Mouse (Mus musculus): ENCODE measurements around the gene Zfp870. TPM values are rescaled to one million over a fixed set of nuclear protein-coding genes. Genes with fewer than 3 reads are reported as not detected.
A peak's percentile ranks its signal among the peaks of the same experiment; 100 is the strongest.

The Zfp870 gene
- 6.1 and 11.1 TPM in 2 replicates for polyA plus RNA-seq (2014; fragmentation: Nextera tagmentation; extraction: Ambion mirVana)

- peak within 1 kb of the TSS; percentile 74 for H3K9ac ChIP-seq (replicated peaks; ENCODE audit: low read length)
- peak; percentile 98 for ATAC-seq (ENCODE audit: low FRiP score, low TSS enrichment)
- no peaks in the 10 kb centered on the region for H3K27me3 ChIP-seq (ENCODE audit: control insufficient read depth, insufficient read depth, low read length)
- DNase-seq, result peak; percentile 95
- H3K4me1 ChIP-seq (ENCODE audit: control insufficient read depth, insufficient read depth, low read length), result peaks cover 11% of the 10 kb centered on the region
- 9% methylated on average over 33 of the region's 33 CpGs for WGBS
- no peaks in the 10 kb centered on the region for H3K9me3 ChIP-seq (ENCODE audit: control insufficient read depth, low read length)
- peak within 1 kb of the TSS; percentile 83 for H3K27ac ChIP-seq (replicated peaks; ENCODE audit: low read depth, low read length)
- peak within 1 kb of the TSS; percentile 84 for H3K4me2 ChIP-seq (ENCODE audit: low read length)
- H3K36me3 ChIP-seq (ENCODE audit: control insufficient read depth, insufficient read depth, low read length), result no peaks in the 10 kb centered on the region
- peak within 1 kb of the TSS; percentile 76 for H3K4me3 ChIP-seq (replicated peaks; ENCODE audit: low read depth, low read length)
Observed at GRCm38 (mm10) chr17:32891239-32892180, at the start of gene Zfp870. TSS of gene Zfp870 (minus strand) at chr17:32891642.

GRCm38 (mm10) chr17:32939831-32940230 is 48.4 kb upstream of the Zfp870 start:
- no peaks in the 10 kb centered on the region for H3K4me1 ChIP-seq (ENCODE audit: control insufficient read depth, insufficient read depth, low read length)
- no peak overlapping the region for H3K4me3 ChIP-seq (replicated peaks; ENCODE audit: low read depth, low read length)
- ATAC-seq (ENCODE audit: low FRiP score, low TSS enrichment) (no peak), DNase-seq (no peak)
- no peak overlapping the region for H3K9ac ChIP-seq (replicated peaks; ENCODE audit: low read length)
- H3K4me2 ChIP-seq (ENCODE audit: low read length), result no peak overlapping the region
- 85% methylated on average over 4 of the region's 4 CpGs for WGBS
- no peaks in the 10 kb centered on the region for H3K9me3 ChIP-seq (ENCODE audit: control insufficient read depth, low read length)
- no peaks in the 10 kb centered on the region for H3K27me3 ChIP-seq (ENCODE audit: control insufficient read depth, insufficient read depth, low read length)
- no peaks in the 10 kb centered on the region for H3K36me3 ChIP-seq (ENCODE audit: control insufficient read depth, insufficient read depth, low read length)
- H3K27ac ChIP-seq (replicated peaks; ENCODE audit: low read depth, low read length), result no peak overlapping the region

- no peak overlapping the region for H3K9ac ChIP-seq (replicated peaks; ENCODE audit: low read length)
- H3K4me1 ChIP-seq (ENCODE audit: control insufficient read depth, insufficient read depth, low read length), result peaks cover 3% of the 10 kb centered on the region; the same call in 1 of the 2 replicates
- H3K27ac ChIP-seq (replicated peaks; ENCODE audit: low read depth, low read length), result no peak overlapping the region
- H3K27me3 ChIP-seq (ENCODE audit: control insufficient read depth, insufficient read depth, low read length), result no peaks in the 10 kb centered on the region
- ATAC-seq (ENCODE audit: low FRiP score, low TSS enrichment) (no peak), DNase-seq (no peak)
- no peaks in the 10 kb centered on the region for H3K9me3 ChIP-seq (ENCODE audit: control insufficient read depth, low read length)
- H3K4me2 ChIP-seq (ENCODE audit: low read length), result no peak overlapping the region
- 83% methylated on average over 5 of the region's 5 CpGs for WGBS
- H3K4me3 ChIP-seq (replicated peaks; ENCODE audit: low read depth, low read length), result no peak overlapping the region
- no peaks in the 10 kb centered on the region for H3K36me3 ChIP-seq (ENCODE audit: control insufficient read depth, insufficient read depth, low read length)
Observed at GRCm38 (mm10) chr17:32927803-32928202, 36.4 kb upstream of the Zfp870 start.

GRCm38 (mm10) chr17:32924658-32925312 is 33.3 kb upstream of the Zfp870 start:
- peak; percentile 91 for ATAC-seq (ENCODE audit: low FRiP score, low TSS enrichment)
- peak overlapping the region; percentile 76 for H3K4me2 ChIP-seq (ENCODE audit: low read length)
- peak overlapping the region; percentile 66 for H3K27ac ChIP-seq (replicated peaks; ENCODE audit: low read depth, low read length)

GRCm38 (mm10) chr17:32923681-32924080 is 32.2 kb upstream of the Zfp870 start:
- no peak for DNase-seq
- H3K4me1 ChIP-seq (ENCODE audit: control insufficient read depth, insufficient read depth, low read length), result peaks cover 3% of the 10 kb centered on the region; the same call in 1 of the 2 replicates
- no peak for ATAC-seq (ENCODE audit: low FRiP score, low TSS enrichment)
- WGBS, result 93% methylated on average over 1 of the region's 1 CpGs
- H3K27ac ChIP-seq (replicated peaks; ENCODE audit: low read depth, low read length), result no peak overlapping the region
- H3K36me3 ChIP-seq (ENCODE audit: control insufficient read depth, insufficient read depth, low read length), result no peaks in the 10 kb centered on the region
- no peak overlapping the region for H3K4me3 ChIP-seq (replicated peaks; ENCODE audit: low read depth, low read length)
- no peaks in the 10 kb centered on the region for H3K9me3 ChIP-seq (ENCODE audit: control insufficient read depth, low read length)
- no peak overlapping the region for H3K4me2 ChIP-seq (ENCODE audit: low read length)
- H3K27me3 ChIP-seq (ENCODE audit: control insufficient read depth, insufficient read depth, low read length), result no peaks in the 10 kb centered on the region
- H3K9ac ChIP-seq (replicated peaks; ENCODE audit: low read length), result no peak overlapping the region

More at GRCm38 (mm10) chr17:32924658-32925312, 33.3 kb upstream of the Zfp870 start:
- H3K9ac ChIP-seq (replicated peaks; ENCODE audit: low read length), result peak overlapping the region; percentile 78
- no peaks in the 10 kb centered on the region for H3K27me3 ChIP-seq (ENCODE audit: control insufficient read depth, insufficient read depth, low read length)
- no peaks in the 10 kb centered on the region for H3K9me3 ChIP-seq (ENCODE audit: control insufficient read depth, low read length)
- WGBS, result 12% methylated on average over 32 of the region's 32 CpGs
- H3K4me3 ChIP-seq (replicated peaks; ENCODE audit: low read depth, low read length), result peak overlapping the region; percentile 48
- peak; percentile 89 for DNase-seq
- H3K4me1 ChIP-seq (ENCODE audit: control insufficient read depth, insufficient read depth, low read length), result peaks cover 3% of the 10 kb centered on the region; the same call in 1 of the 2 replicates
- H3K36me3 ChIP-seq (ENCODE audit: control insufficient read depth, insufficient read depth, low read length), result no peaks in the 10 kb centered on the region

- Histone ChIP-seq H3K27me3 (ENCODE audit: control insufficient read depth, insufficient read depth, low read length) (no peaks in the 10 kb centered on the region), H3K9ac (replicated peaks; ENCODE audit: low read length) (no peak overlapping the region), H3K9me3 (ENCODE audit: control insufficient read depth, low read length) (no peaks in the 10 kb centered on the region), H3K4me2 (ENCODE audit: low read length) (no peak overlapping the region), H3K27ac (replicated peaks; ENCODE audit: low read depth, low read length) (no peak overlapping the region), H3K4me1 (ENCODE audit: control insufficient read depth, insufficient read depth, low read length) (no peaks in the 10 kb centered on the region), H3K4me3 (replicated peaks; ENCODE audit: low read depth, low read length) (no peak overlapping the region), H3K36me3 (ENCODE audit: control insufficient read depth, insufficient read depth, low read length) (no peaks in the 10 kb centered on the region)
- 88% methylated on average over 2 of the region's 2 CpGs for WGBS
- DNase-seq (no peak), ATAC-seq (ENCODE audit: low FRiP score, low TSS enrichment) (no peak)
Observed at GRCm38 (mm10) chr17:32919123-32919522, 27.7 kb upstream of the Zfp870 start.

- Histone ChIP-seq H3K9me3 (ENCODE audit: control insufficient read depth, low read length) (no peaks in the 10 kb centered on the region), H3K9ac (replicated peaks; ENCODE audit: low read length) (no peak within 1 kb of the TSS), H3K4me3 (replicated peaks; ENCODE audit: low read depth, low read length) (no peak within 1 kb of the TSS), H3K27me3 (ENCODE audit: control insufficient read depth, insufficient read depth, low read length) (no peaks in the 10 kb centered on the region), H3K27ac (replicated peaks; ENCODE audit: low read depth, low read length) (no peak within 1 kb of the TSS), H3K36me3 (ENCODE audit: control insufficient read depth, insufficient read depth, low read length) (no peaks in the 10 kb centered on the region), H3K4me2 (ENCODE audit: low read length) (no peak within 1 kb of the TSS), H3K4me1 (ENCODE audit: control insufficient read depth, insufficient read depth, low read length) (no peaks in the 10 kb centered on the region)
- 68% methylated on average over 2 of the region's 2 CpGs for WGBS
- ATAC-seq (ENCODE audit: low FRiP score, low TSS enrichment), result no peak
- no peak for DNase-seq
Observed at GRCm38 (mm10) chr17:32917131-32917530, 25.7 kb upstream of the Zfp870 start, which contains the start of gene Cyp4f14. TSS of gene Cyp4f14 (minus strand) at chr17:32917342.

- Histone ChIP-seq H3K4me2 (ENCODE audit: low read length) (no peak overlapping the region), H3K4me1 (ENCODE audit: control insufficient read depth, insufficient read depth, low read length) (no peaks in the 10 kb centered on the region), H3K27ac (replicated peaks; ENCODE audit: low read depth, low read length) (no peak overlapping the region), H3K36me3 (ENCODE audit: control insufficient read depth, insufficient read depth, low read length) (no peaks in the 10 kb centered on the region), H3K9me3 (ENCODE audit: control insufficient read depth, low read length) (no peaks in the 10 kb centered on the region), H3K27me3 (ENCODE audit: control insufficient read depth, insufficient read depth, low read length) (no peaks in the 10 kb centered on the region), H3K9ac (replicated peaks; ENCODE audit: low read length) (no peak overlapping the region), H3K4me3 (replicated peaks; ENCODE audit: low read depth, low read length) (no peak overlapping the region)
- 88% methylated on average over 1 of the region's 1 CpGs for WGBS
- ATAC-seq (ENCODE audit: low FRiP score, low TSS enrichment) (no peak), DNase-seq (no peak)
Observed at GRCm38 (mm10) chr17:32916075-32916474, 24.6 kb upstream of the Zfp870 start.
